Mouse (Mus musculus) right cerebral cortex, postnatal 25 days (tissue): ENCODE data around the gene Zbtb3.

Source experiments
- DNase-seq: peaks from one replicate; pipeline ENCODE4 v3.0.0; 2022

The Zbtb3 gene

GRCm38 (mm10) chr19:8802130-8802821 is at the start of gene Zbtb3:
Gene Zbtb3 (plus strand): TSS chr19:8802555.
- DNase-seq, result peak; percentile 95

GRCm38 (mm10) chr19:8755652-8756051 is 46.7 kb upstream of the Zbtb3 start:
- no peak for DNase-seq

GRCm38 (mm10) chr19:8756635-8757387 is 45.5 kb upstream of the Zbtb3 start, which contains the start of gene Nxf1:
Gene Nxf1 (plus strand): TSS chr19:8757073.
- peak; percentile 95 for DNase-seq

GRCm38 (mm10) chr19:8757471-8757998 is 44.8 kb upstream of the Zbtb3 start:
- no peak for DNase-seq

GRCm38 (mm10) chr19:8758899-8759298 is 43.5 kb upstream of the Zbtb3 start:
- no peak for DNase-seq

GRCm38 (mm10) chr19:8760757-8761156 is 41.6 kb upstream of the Zbtb3 start:
- DNase-seq, result no peak

- no peak for DNase-seq
These were observed 39.1 kb upstream of the Zbtb3 start for GRCm38 (mm10) chr19:8763276-8763675.

GRCm38 (mm10) chr19:8765562-8765961 is 36.8 kb upstream of the Zbtb3 start:
- DNase-seq, result no peak

- DNase-seq, result peak; percentile 79
These were observed 31.6 kb upstream of the Zbtb3 start, which contains the start of gene Tmem223 for GRCm38 (mm10) chr19:8770567-8771270. Gene Tmem223 (plus strand): TSS chr19:8770996.

- DNase-seq, result no peak
These were observed 29.4 kb upstream of the Zbtb3 start for GRCm38 (mm10) chr19:8772996-8773395.

- DNase-seq, result no peak
These were observed 28.9 kb upstream of the Zbtb3 start for GRCm38 (mm10) chr19:8773409-8773808.

- peak; percentile 97 for DNase-seq
These were observed 28.1 kb upstream of the Zbtb3 start, which contains the start of gene Tmem179b for GRCm38 (mm10) chr19:8774086-8774835. Gene Tmem179b (minus strand): TSS chr19:8774467.

- no peak for DNase-seq
These were observed 27.4 kb upstream of the Zbtb3 start for GRCm38 (mm10) chr19:8774951-8775421.

- peak; percentile 89 for DNase-seq
These were observed 16.2 kb upstream of the Zbtb3 start, which contains the start of gene Taf6l for GRCm38 (mm10) chr19:8786008-8786781. Gene Taf6l (minus strand): TSS chr19:8786417.

GRCm38 (mm10) chr19:8788521-8788920 is 13.8 kb upstream of the Zbtb3 start:
- no peak for DNase-seq

GRCm38 (mm10) chr19:8789171-8789570 is 13.2 kb upstream of the Zbtb3 start:
- no peak for DNase-seq

- DNase-seq, result no peak
These were observed 12.2 kb upstream of the Zbtb3 start for GRCm38 (mm10) chr19:8790171-8790570.

GRCm38 (mm10) chr19:8798264-8798946 is 4.0 kb upstream of the Zbtb3 start, which contains the start of gene Polr2g:
Gene Polr2g (minus strand): TSS chr19:8798577.
- peak; percentile 86 for DNase-seq

- no peak for DNase-seq
These were observed 3.4 kb upstream of the Zbtb3 start for GRCm38 (mm10) chr19:8798947-8799315.

GRCm38 (mm10) chr19:8803204-8803780 is 937 bp downstream of the Zbtb3 start:
- no peak for DNase-seq
